Mouse (Mus musculus): Measurements from ENCODE around the gene Alk. TPM values are rescaled to one million over a fixed set of nuclear protein-coding genes. Genes with fewer than 3 reads are reported as not detected.

Gene Alk
- polyA plus RNA-seq, 1 experiment from 2014 or later: 2.0 TPM

GRCm38 (mm10) chr17:72087261-72087703 is 517.1 kb downstream of the Alk start:
- 0 out of 2 replicates have a peak, but pooled peaks cover 3% of the 10 kb centered on the region for H3K27me3 ChIP-seq
- ATAC-seq: no peak
- H3K27ac ChIP-seq: no peak overlapping the region
- H3K9me3 ChIP-seq (replicated peaks): no peaks in the 10 kb centered on the region
- H3K4me1 ChIP-seq: peaks cover 8% of the 10 kb centered on the region; the same call in 1 of the 2 replicates
- no peaks in the 10 kb centered on the region for H3K36me3 ChIP-seq (ENCODE audit: poor library complexity, severe bottlenecking)
- no peak overlapping the region for H3K4me2 ChIP-seq
- 48% methylated on average over 12 of the region's 12 CpGs for WGBS
- no peak overlapping the region for H3K9ac ChIP-seq
- H3K4me3 ChIP-seq: no peak overlapping the region

- H3K27ac ChIP-seq: no peak overlapping the region
- no peak for ATAC-seq
- 21% methylated on average over 2 of the region's 2 CpGs for WGBS
- H3K4me3 ChIP-seq: no peak overlapping the region
- no peak overlapping the region for H3K4me2 ChIP-seq
- 0 out of 2 replicates have a peak, but pooled peaks cover 3% of the 10 kb centered on the region for H3K27me3 ChIP-seq
- no peaks in the 10 kb centered on the region for H3K9me3 ChIP-seq (replicated peaks)
- H3K9ac ChIP-seq: no peak overlapping the region
- H3K4me1 ChIP-seq: peaks cover 21% of the 10 kb centered on the region
- no peaks in the 10 kb centered on the region for H3K36me3 ChIP-seq (ENCODE audit: poor library complexity, severe bottlenecking)
These were observed 523.0 kb downstream of the Alk start for GRCm38 (mm10) chr17:72081396-72081795.

GRCm38 (mm10) chr17:72076306-72076921 is 528.0 kb downstream of the Alk start:
- no peak overlapping the region for H3K9ac ChIP-seq
- no peak overlapping the region for H3K4me3 ChIP-seq
- H3K9me3 ChIP-seq (replicated peaks): no peaks in the 10 kb centered on the region
- no peak overlapping the region for H3K4me2 ChIP-seq
- no peak overlapping the region for H3K27ac ChIP-seq
- ATAC-seq: peak; percentile 65; the same call in 1 of the 2 replicates
- H3K4me1 ChIP-seq: peaks cover 21% of the 10 kb centered on the region
- no peaks in the 10 kb centered on the region for H3K27me3 ChIP-seq
- H3K36me3 ChIP-seq (ENCODE audit: poor library complexity, severe bottlenecking): no peaks in the 10 kb centered on the region
- 31% methylated on average over 12 of the region's 12 CpGs for WGBS

- Histone ChIP-seq H3K27ac (no peak overlapping the region), H3K9me3 (replicated peaks) (no peaks in the 10 kb centered on the region), H3K27me3 (no peaks in the 10 kb centered on the region), H3K4me2 (no peak overlapping the region), H3K4me3 (no peak overlapping the region), H3K36me3 (ENCODE audit: poor library complexity, severe bottlenecking) (no peaks in the 10 kb centered on the region), H3K4me1 (peaks cover 9% of the 10 kb centered on the region), H3K9ac (no peak overlapping the region)
- no peak for ATAC-seq
- 95% methylated on average over 1 of the region's 1 CpGs for WGBS
These were observed 532.6 kb downstream of the Alk start for GRCm38 (mm10) chr17:72071871-72072270.

GRCm38 (mm10) chr17:72068176-72068575 is 536.3 kb downstream of the Alk start:
- Histone ChIP-seq H3K27ac (no peak overlapping the region), H3K4me1 (no peaks in the 10 kb centered on the region), H3K9me3 (replicated peaks) (no peaks in the 10 kb centered on the region), H3K36me3 (ENCODE audit: poor library complexity, severe bottlenecking) (no peaks in the 10 kb centered on the region), H3K9ac (no peak overlapping the region), H3K4me2 (no peak overlapping the region), H3K4me3 (no peak overlapping the region), H3K27me3 (no peaks in the 10 kb centered on the region)
- ATAC-seq: no peak
- WGBS: 91% methylated on average over 6 of the region's 6 CpGs

- Histone ChIP-seq H3K36me3 (ENCODE audit: poor library complexity, severe bottlenecking) (no peaks in the 10 kb centered on the region), H3K4me3 (no peak overlapping the region), H3K27me3 (no peaks in the 10 kb centered on the region), H3K27ac (no peak overlapping the region), H3K9ac (no peak overlapping the region), H3K9me3 (replicated peaks) (no peaks in the 10 kb centered on the region), H3K4me1 (no peaks in the 10 kb centered on the region), H3K4me2 (no peak overlapping the region)
- 96% methylated on average over 3 of the region's 3 CpGs for WGBS
- ATAC-seq: no peak
These were observed 541.4 kb downstream of the Alk start for GRCm38 (mm10) chr17:72062978-72063377.

GRCm38 (mm10) chr17:72059312-72059711 is 545.1 kb downstream of the Alk start:
- H3K36me3 ChIP-seq (ENCODE audit: poor library complexity, severe bottlenecking): no peaks in the 10 kb centered on the region
- H3K27ac ChIP-seq: no peak overlapping the region
- H3K9ac ChIP-seq: no peak overlapping the region
- H3K9me3 ChIP-seq (replicated peaks): no peaks in the 10 kb centered on the region
- no peak overlapping the region for H3K4me3 ChIP-seq
- no peaks in the 10 kb centered on the region for H3K4me1 ChIP-seq
- H3K27me3 ChIP-seq: no peaks in the 10 kb centered on the region
- 90% methylated on average over 7 of the region's 7 CpGs for WGBS
- ATAC-seq: no peak
- H3K4me2 ChIP-seq: no peak overlapping the region

- WGBS: 93% methylated on average over 2 of the region's 2 CpGs
- Histone ChIP-seq H3K9me3 (replicated peaks) (no peaks in the 10 kb centered on the region), H3K27ac (no peak overlapping the region), H3K27me3 (no peaks in the 10 kb centered on the region; the same call in 1 of the 2 replicates), H3K36me3 (ENCODE audit: poor library complexity, severe bottlenecking) (no peaks in the 10 kb centered on the region), H3K4me2 (no peak overlapping the region), H3K9ac (no peak overlapping the region), H3K4me3 (no peak overlapping the region), H3K4me1 (peaks cover 16% of the 10 kb centered on the region)
- ATAC-seq: no peak
These were observed 558.8 kb downstream of the Alk start for GRCm38 (mm10) chr17:72045671-72046070.

GRCm38 (mm10) chr17:72043667-72044390 is 560.6 kb downstream of the Alk start:
- Histone ChIP-seq H3K9me3 (replicated peaks) (no peaks in the 10 kb centered on the region), H3K27ac (peak overlapping the region; percentile 72; the same call in 1 of the 2 replicates), H3K4me3 (no peak overlapping the region; the same call in 1 of the 2 replicates), H3K36me3 (ENCODE audit: poor library complexity, severe bottlenecking) (no peaks in the 10 kb centered on the region), H3K9ac (no peak overlapping the region), H3K27me3 (no peaks in the 10 kb centered on the region; the same call in 1 of the 2 replicates), H3K4me2 (peak overlapping the region; percentile 37), H3K4me1 (peaks cover 25% of the 10 kb centered on the region)
- WGBS: 23% methylated on average over 11 of the region's 11 CpGs
- peak; percentile 58 for ATAC-seq

- H3K27me3 ChIP-seq: no peaks in the 10 kb centered on the region; the same call in 1 of the 2 replicates
- no peak overlapping the region for H3K4me3 ChIP-seq
- peak overlapping the region; percentile 72 for H3K27ac ChIP-seq
- H3K36me3 ChIP-seq (ENCODE audit: poor library complexity, severe bottlenecking): no peaks in the 10 kb centered on the region
- no peaks in the 10 kb centered on the region for H3K9me3 ChIP-seq (replicated peaks)
- peak overlapping the region; percentile 37 for H3K4me2 ChIP-seq
- peak; percentile 81 for ATAC-seq
- peaks cover 25% of the 10 kb centered on the region for H3K4me1 ChIP-seq
- WGBS: 22% methylated on average over 9 of the region's 9 CpGs
- no peak overlapping the region for H3K9ac ChIP-seq
These were observed 561.3 kb downstream of the Alk start for GRCm38 (mm10) chr17:72043001-72043666.

GRCm38 (mm10) chr17:72039176-72039948 is 565.1 kb downstream of the Alk start:
- no peaks in the 10 kb centered on the region for H3K36me3 ChIP-seq (ENCODE audit: poor library complexity, severe bottlenecking)
- no peak overlapping the region for H3K9ac ChIP-seq
- no peak overlapping the region for H3K4me3 ChIP-seq
- no peaks in the 10 kb centered on the region for H3K9me3 ChIP-seq (replicated peaks)
- ATAC-seq: no peak
- H3K27ac ChIP-seq: no peak overlapping the region
- WGBS: 79% methylated on average over 7 of the region's 7 CpGs
- H3K4me2 ChIP-seq: no peak overlapping the region
- peaks cover 21% of the 10 kb centered on the region for H3K4me1 ChIP-seq
- H3K27me3 ChIP-seq: no peaks in the 10 kb centered on the region
